Mouse (Mus musculus): ENCODE measurements around the gene Tmem204. TPM values are rescaled to one million over a fixed set of nuclear protein-coding genes. Genes with fewer than 3 reads are reported as not detected.

Gene Tmem204
- polyA plus RNA-seq, 1 experiment from 2014 or later = 93.2 TPM

- H3K36me3 ChIP-seq = peaks cover 64% of the 10 kb centered on the region
- no peak overlapping the region for H3K27ac ChIP-seq
- H3K9ac ChIP-seq = no peak overlapping the region
- H3K27me3 ChIP-seq = no peaks in the 10 kb centered on the region
- H3K4me2 ChIP-seq = no peak overlapping the region
- no peak overlapping the region for H3K4me3 ChIP-seq
- WGBS = 83% methylated on average over 4 of the region's 4 CpGs
- peaks cover 15% of the 10 kb centered on the region; the same call in 1 of the 2 replicates for H3K4me1 ChIP-seq
- H3K9me3 ChIP-seq = no peaks in the 10 kb centered on the region
- no peak for ATAC-seq (ENCODE audit: borderline replicate concordance, extremely low read depth, low FRiP score, low TSS enrichment)
These were observed 20.1 kb downstream of the Tmem204 start for GRCm38 (mm10) chr17:25063261-25063660.

GRCm38 (mm10) chr17:25057041-25057440 lies 26.4 kb downstream of the Tmem204 start:
- Histone ChIP-seq H3K4me3 (no peak overlapping the region), H3K36me3 (peaks cover 63% of the 10 kb centered on the region), H3K27me3 (no peaks in the 10 kb centered on the region), H3K9ac (no peak overlapping the region), H3K27ac (no peak overlapping the region), H3K4me2 (no peak overlapping the region), H3K9me3 (no peaks in the 10 kb centered on the region), H3K4me1 (no peaks in the 10 kb centered on the region)
- ATAC-seq (ENCODE audit: borderline replicate concordance, extremely low read depth, low FRiP score, low TSS enrichment) = no peak
- 84% methylated on average over 6 of the region's 6 CpGs for WGBS

GRCm38 (mm10) chr17:25053274-25053673 lies 30.1 kb downstream of the Tmem204 start:
- Histone ChIP-seq H3K4me2 (no peak overlapping the region), H3K27ac (no peak overlapping the region), H3K9ac (no peak overlapping the region), H3K4me3 (no peak overlapping the region), H3K36me3 (peaks cover 46% of the 10 kb centered on the region), H3K4me1 (no peaks in the 10 kb centered on the region), H3K9me3 (no peaks in the 10 kb centered on the region), H3K27me3 (no peaks in the 10 kb centered on the region)
- WGBS = 76% methylated on average over 9 of the region's 9 CpGs
- ATAC-seq (ENCODE audit: borderline replicate concordance, extremely low read depth, low FRiP score, low TSS enrichment) = no peak

GRCm38 (mm10) chr17:25047143-25047542 lies 36.2 kb downstream of the Tmem204 start:
- Histone ChIP-seq H3K27me3 (no peaks in the 10 kb centered on the region), H3K9ac (no peak overlapping the region), H3K4me1 (no peaks in the 10 kb centered on the region), H3K4me3 (no peak overlapping the region), H3K4me2 (no peak overlapping the region), H3K9me3 (no peaks in the 10 kb centered on the region), H3K27ac (no peak overlapping the region), H3K36me3 (peaks cover 19% of the 10 kb centered on the region)
- 63% methylated on average over 5 of the region's 6 CpGs for WGBS
- ATAC-seq (ENCODE audit: borderline replicate concordance, extremely low read depth, low FRiP score, low TSS enrichment) = no peak

- ATAC-seq (ENCODE audit: borderline replicate concordance, extremely low read depth, low FRiP score, low TSS enrichment) = no peak
- Histone ChIP-seq H3K4me2 (no peak overlapping the region), H3K4me3 (no peak overlapping the region), H3K27ac (no peak overlapping the region), H3K36me3 (0 out of 2 replicates have a peak, but pooled peaks cover 9% of the 10 kb centered on the region), H3K9me3 (no peaks in the 10 kb centered on the region), H3K9ac (no peak overlapping the region), H3K4me1 (no peaks in the 10 kb centered on the region), H3K27me3 (no peaks in the 10 kb centered on the region)
- WGBS = 82% methylated on average over 4 of the region's 4 CpGs
These were observed 38.1 kb downstream of the Tmem204 start for GRCm38 (mm10) chr17:25045281-25045680.

GRCm38 (mm10) chr17:25044879-25045278 lies 38.5 kb downstream of the Tmem204 start:
- H3K27ac ChIP-seq = no peak overlapping the region
- H3K9me3 ChIP-seq = no peaks in the 10 kb centered on the region
- 66% methylated on average over 7 of the region's 7 CpGs for WGBS
- ATAC-seq (ENCODE audit: borderline replicate concordance, extremely low read depth, low FRiP score, low TSS enrichment) = no peak
- H3K4me1 ChIP-seq = no peaks in the 10 kb centered on the region
- H3K9ac ChIP-seq = no peak overlapping the region
- 0 out of 2 replicates have a peak, but pooled peaks cover 5% of the 10 kb centered on the region for H3K36me3 ChIP-seq
- H3K4me3 ChIP-seq = no peak overlapping the region
- no peaks in the 10 kb centered on the region for H3K27me3 ChIP-seq
- H3K4me2 ChIP-seq = no peak overlapping the region

- WGBS = 61% methylated on average over 4 of the region's 4 CpGs
- H3K36me3 ChIP-seq = peaks cover 26% of the 10 kb centered on the region; the same call in 1 of the 2 replicates
- H3K9me3 ChIP-seq = no peaks in the 10 kb centered on the region
- H3K27ac ChIP-seq = no peak overlapping the region
- H3K27me3 ChIP-seq = no peaks in the 10 kb centered on the region
- H3K4me1 ChIP-seq = no peaks in the 10 kb centered on the region
- no peak for ATAC-seq (ENCODE audit: borderline replicate concordance, extremely low read depth, low FRiP score, low TSS enrichment)
- H3K4me2 ChIP-seq = no peak overlapping the region
- H3K4me3 ChIP-seq = no peak overlapping the region
- no peak overlapping the region for H3K9ac ChIP-seq
These were observed 47.2 kb downstream of the Tmem204 start for GRCm38 (mm10) chr17:25036183-25036582.

- Histone ChIP-seq H3K36me3 (peaks cover 14% of the 10 kb centered on the region), H3K27ac (peak overlapping the region; percentile 86), H3K4me2 (peak overlapping the region; percentile 91), H3K9ac (peak overlapping the region; percentile 70), H3K4me1 (peaks cover 19% of the 10 kb centered on the region), H3K27me3 (no peaks in the 10 kb centered on the region), H3K4me3 (peak overlapping the region; percentile 92), H3K9me3 (no peaks in the 10 kb centered on the region)
- ATAC-seq (ENCODE audit: borderline replicate concordance, extremely low read depth, low FRiP score, low TSS enrichment) = peak; percentile 84
- under 1% methylated on average over 55 of the region's 55 CpGs for WGBS
These were observed 66.9 kb downstream of the Tmem204 start for GRCm38 (mm10) chr17:25016292-25017132.

- Histone ChIP-seq H3K9ac (peak within 1 kb of the TSS; percentile 97), H3K36me3 (peaks cover 21% of the 10 kb centered on the region), H3K27ac (peak within 1 kb of the TSS; percentile 86), H3K9me3 (no peaks in the 10 kb centered on the region), H3K4me1 (peaks cover 19% of the 10 kb centered on the region), H3K27me3 (no peaks in the 10 kb centered on the region), H3K4me3 (peak within 1 kb of the TSS; percentile 92), H3K4me2 (peak within 1 kb of the TSS; percentile 91)
- WGBS = under 1% methylated on average over 62 of the region's 62 CpGs
- ATAC-seq (ENCODE audit: borderline replicate concordance, extremely low read depth, low FRiP score, low TSS enrichment) = peak; percentile 98
These were observed 67.6 kb downstream of the Tmem204 start, which contains the start of the genes Cramp1l and Ift140 for GRCm38 (mm10) chr17:25015655-25016291. TSS of gene Cramp1l (minus strand) at chr17:25015788. TSS of gene Ift140 (plus strand) at chr17:25016085.

- Histone ChIP-seq H3K4me1 (peaks cover 19% of the 10 kb centered on the region), H3K36me3 (peaks cover 29% of the 10 kb centered on the region), H3K4me3 (peak overlapping the region; percentile 92), H3K9ac (peak overlapping the region; percentile 97), H3K9me3 (no peaks in the 10 kb centered on the region), H3K27me3 (no peaks in the 10 kb centered on the region), H3K27ac (peak overlapping the region; percentile 83), H3K4me2 (peak overlapping the region; percentile 91)
- ATAC-seq (ENCODE audit: borderline replicate concordance, extremely low read depth, low FRiP score, low TSS enrichment) = peak; percentile 17
- WGBS = under 1% methylated on average over 39 of the region's 39 CpGs
These were observed 68.4 kb downstream of the Tmem204 start for GRCm38 (mm10) chr17:25014841-25015570.

GRCm38 (mm10) chr17:25013606-25014501 lies 69.5 kb downstream of the Tmem204 start:
- no peak for ATAC-seq (ENCODE audit: borderline replicate concordance, extremely low read depth, low FRiP score, low TSS enrichment)
- Histone ChIP-seq H3K4me1 (peaks cover 19% of the 10 kb centered on the region), H3K36me3 (peaks cover 34% of the 10 kb centered on the region), H3K4me2 (peak overlapping the region; percentile 91), H3K9ac (peak overlapping the region; percentile 97), H3K4me3 (peak overlapping the region; percentile 92), H3K27ac (peak overlapping the region; percentile 74), H3K9me3 (no peaks in the 10 kb centered on the region), H3K27me3 (no peaks in the 10 kb centered on the region)
- WGBS = under 1% methylated on average over 72 of the region's 81 CpGs
